Mouse (Mus musculus) testis, adult 2 months (tissue): ENCODE data around the gene Dap3.
"Not testable (repeated sequence)": the region's sequence is repeated elsewhere in the genome, so short reads cannot be mapped to it uniquely, and the experiment has no call there.

ENCODE experiments used
- CTCF ChIP-seq: fragments of 200-500 bp; IDR thresholded peaks from 2 replicates; pipeline ENCODE4 v1.5.1; 2012; ENCODE audit warnings: low read depth, mild to moderate bottlenecking, inconsistent platforms, low read length, moderate library complexity; ENCODE audit not compliant: control insufficient read depth, insufficient read depth, insufficient replicate concordance
- POLR2A ChIP-seq: fragments of 200-500 bp; IDR thresholded peaks from 2 replicates; pipeline ENCODE4 v1.6.1; 2012; ENCODE audit warnings: low read depth, mild to moderate bottlenecking, inconsistent platforms, low read length, moderate library complexity; ENCODE audit not compliant: control insufficient read depth

- TF ChIP-seq CTCF, POLR2A: not testable (repeated sequence)
These were observed 58.0 kb downstream of the Dap3 start for GRCm38 (mm10) chr3:88893011-88893410.
